Mouse (Mus musculus) embryonic facial prominence, embryonic 11.5 days (tissue): ENCODE results near the gene Pofut1. TPM values are rescaled to one million over a fixed set of nuclear protein-coding genes. Genes with fewer than 3 reads are reported as not detected.

ENCODE experiments used
- ATAC-seq: fragments of 200-750 bp; cut with Nextera tagmentation; replicated peaks from 2 replicates; pipeline ENCODE4 v1.8.0; 2017; ENCODE audit warnings: low read depth; ENCODE audit not compliant: insufficient number of reproducible peaks, low FRiP score, low TSS enrichment
- DNase-seq: peaks from one replicate; pipeline ENCODE4 v3.0.0-alpha.2; 2015; ENCODE audit warnings: low spot score
- H3K27ac ChIP-seq: fragments of 300-500 bp; sonication (generic); replicated peaks from 2 replicates; pipeline ENCODE4 v1.5.1; 2014; ENCODE audit warnings: mild to moderate bottlenecking, low read depth, low read length, control low read depth
- H3K27me3 ChIP-seq: fragments of 300-500 bp; sonication (generic); 2 replicates; pipeline ENCODE4 v1.6.1; 2014; ENCODE audit warnings: mild to moderate bottlenecking, low read length, moderate library complexity, mixed read lengths; ENCODE audit not compliant: control insufficient read depth, insufficient read depth
- H3K36me3 ChIP-seq: fragments of 300-500 bp; sonication (generic); replicated peaks from 2 replicates; pipeline ENCODE4 v1.6.1; 2014; ENCODE audit warnings: low read depth, mild to moderate bottlenecking, low read length, moderate library complexity, mixed read lengths; ENCODE audit not compliant: control insufficient read depth, insufficient read depth
- H3K4me1 ChIP-seq: fragments of 300-500 bp; sonication (generic); 2 replicates; pipeline ENCODE4 v1.6.1; 2014; ENCODE audit warnings: low read length, mixed read lengths; ENCODE audit not compliant: control insufficient read depth, insufficient read depth
- H3K4me2 ChIP-seq: fragments of 300-500 bp; sonication (generic); 2 replicates; pipeline ENCODE4 v1.6.1; 2014; ENCODE audit warnings: low read depth, mild to moderate bottlenecking, control low read depth, low read length, moderate library complexity
- H3K4me3 ChIP-seq: fragments of 300-500 bp; sonication (generic); 2 replicates; pipeline ENCODE4 v1.5.1; 2014; ENCODE audit warnings: low read depth, low read length, control low read depth
- H3K9ac ChIP-seq: fragments of 300-500 bp; sonication (generic); replicated peaks from 2 replicates; pipeline ENCODE4 v1.6.1; 2014; ENCODE audit warnings: mild to moderate bottlenecking, control low read depth, low read length
- H3K9me3 ChIP-seq: fragments of 300-500 bp; sonication (generic); replicated peaks from 2 replicates; pipeline ENCODE4 v1.6.1; 2016; ENCODE audit warnings: mild to moderate bottlenecking, low read length, inconsistent platforms, mixed read lengths; ENCODE audit not compliant: control insufficient read depth
- WGBS: fragments of 180-500 bp; shearing (Covaris S2); extraction: QIAGEN DNeasy Blood & Tissue Kit; methylation state at CpG from one replicate; pipeline ENCODE4 v1.1.7; 2014; 5-methylcytosine and 5-hydroxymethylcytosine counted together
- polyA plus RNA-seq: library from polyadenylated mRNA; unstranded; fragments of >200 nt; fragmentation: Nextera tagmentation; extraction: Ambion mirVana; gene quantifications from 2 replicates; pipeline ENCODE4 v1.2.1, GENCODE M21; 2014

Pofut1 gene
- polyA plus RNA-seq, 1 experiment from 2014 or later, result 7.5 TPM

DNA sequence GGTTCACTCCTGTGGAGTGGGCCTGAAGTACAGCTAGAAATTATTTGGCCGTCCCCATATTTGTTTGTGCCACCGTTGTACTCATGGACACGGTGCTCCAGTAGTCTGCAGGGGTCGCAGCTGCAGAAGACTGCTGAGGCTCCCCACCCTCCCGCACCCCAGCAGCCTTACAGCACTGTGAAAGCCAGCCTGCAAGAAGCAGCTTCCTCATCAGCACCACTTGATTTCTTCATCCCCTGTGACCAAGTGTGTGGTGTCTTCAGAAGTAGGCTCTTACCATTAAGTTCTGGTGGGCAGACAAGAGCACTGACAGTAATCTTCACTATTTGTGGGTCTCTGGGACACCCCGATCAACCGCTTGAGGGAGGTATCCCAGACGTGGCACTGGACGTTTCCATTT, 71.6 kb downstream of the Pofut1 start:
- Histone ChIP-seq H3K36me3 (no peaks in the 10 kb centered on the region), H3K9ac (no peak overlapping the region), H3K4me2 (no peak overlapping the region), H3K4me3 (no peak overlapping the region), H3K27me3 (no peaks in the 10 kb centered on the region), H3K9me3 (no peaks in the 10 kb centered on the region), H3K4me1 (no peaks in the 10 kb centered on the region), H3K27ac (no peak overlapping the region)
- ATAC-seq (no peak), DNase-seq (no peak)
- WGBS, result 87% methylated on average over 9 of the region's 9 CpGs

GRCm38 (mm10) chr2:153318408-153318807, 77.1 kb downstream of the Pofut1 start:
- Histone ChIP-seq H3K27ac (no peak overlapping the region), H3K4me2 (no peak overlapping the region), H3K4me1 (no peaks in the 10 kb centered on the region), H3K4me3 (no peak overlapping the region), H3K27me3 (no peaks in the 10 kb centered on the region), H3K36me3 (peaks cover 8% of the 10 kb centered on the region), H3K9me3 (no peaks in the 10 kb centered on the region), H3K9ac (no peak overlapping the region)
- WGBS, result 93% methylated on average over 4 of the region's 4 CpGs
- ATAC-seq (no peak), DNase-seq (no peak)

DNA sequence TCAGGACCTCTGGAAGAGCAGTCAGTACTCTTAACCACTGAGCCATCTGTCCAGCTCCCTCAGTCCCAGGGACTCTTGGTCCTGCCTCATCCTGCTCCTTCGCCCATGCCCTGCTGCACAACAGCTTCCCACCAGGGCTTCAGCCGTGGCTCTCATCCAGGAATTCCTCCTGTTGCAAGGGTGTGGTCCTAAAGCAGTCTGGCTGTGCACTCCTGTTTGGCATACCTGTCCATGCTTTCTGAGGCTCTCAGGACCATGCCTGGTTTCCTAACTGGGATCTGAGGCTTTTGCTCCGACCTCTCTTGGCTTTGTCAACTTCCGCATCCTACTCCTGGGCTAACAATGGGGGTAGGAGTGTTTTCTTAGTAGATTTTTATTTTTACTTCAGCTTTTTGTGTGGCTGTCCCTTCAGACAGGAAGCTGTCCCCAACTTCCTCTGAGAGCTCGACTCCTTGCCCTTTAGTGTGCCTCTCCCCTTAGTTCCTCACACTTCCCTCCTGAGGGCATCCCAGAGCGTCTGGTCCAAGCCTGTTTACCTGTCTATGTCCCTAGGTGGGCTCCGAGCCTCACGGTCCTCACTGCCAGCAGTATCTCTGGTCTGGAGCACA, 77.8 kb downstream of the Pofut1 start:
- H3K4me2 ChIP-seq, result no peak overlapping the region
- no peaks in the 10 kb centered on the region for H3K4me1 ChIP-seq
- H3K36me3 ChIP-seq, result peaks cover 8% of the 10 kb centered on the region
- no peak overlapping the region for H3K9ac ChIP-seq
- DNase-seq (no peak), ATAC-seq (no peak)
- 87% methylated on average over 8 of the region's 8 CpGs for WGBS
- no peak overlapping the region for H3K4me3 ChIP-seq
- H3K27ac ChIP-seq, result no peak overlapping the region
- no peaks in the 10 kb centered on the region for H3K9me3 ChIP-seq
- no peaks in the 10 kb centered on the region for H3K27me3 ChIP-seq

Other genes starting within 250 kb of the Pofut1 start
- 71.4 and 75.6 TPM in 2 replicates for gene Pdrg1, start 226.1 kb upstream of the Pofut1 start, polyA plus RNA-seq
- gene Xkr7, start 209.7 kb upstream of the Pofut1 start, polyA plus RNA-seq, result 0.07 and 0.36 TPM in 2 replicates
- 1.3 and 1.7 TPM in 2 replicates for gene Ccm2l, start 175.6 kb upstream of the Pofut1 start, polyA plus RNA-seq
- gene Hck, start 133.1 kb upstream of the Pofut1 start, polyA plus RNA-seq, result 1.8 TPM in 2 replicates
- gene Tm9sf4, start 80.2 kb upstream of the Pofut1 start, polyA plus RNA-seq, result 82.2 and 84.0 TPM in 2 replicates
- gene Tspyl3, start 16.1 kb upstream of the Pofut1 start, polyA plus RNA-seq, result 8.5 and 8.6 TPM in 2 replicates
- gene Plagl2, start 107 bp upstream of the Pofut1 start, polyA plus RNA-seq, result 26.9 and 27.4 TPM in 2 replicates
- 6.9 and 7.6 TPM in 2 replicates for gene Kif3b, start 49.9 kb downstream of the Pofut1 start, polyA plus RNA-seq
- gene Asxl1, start 104.3 kb downstream of the Pofut1 start, polyA plus RNA-seq, result 20.4 and 21.0 TPM in 2 replicates